Mouse (Mus musculus) intestine, embryonic 15.5 days (tissue): Measurements from ENCODE around the gene Gja1. TPM values are rescaled to one million over a fixed set of nuclear protein-coding genes. Genes with fewer than 3 reads are reported as not detected.
A peak's percentile ranks its signal among the peaks of the same experiment; 100 is the strongest.

ENCODE experiments used
- ATAC-seq: fragments of 200-750 bp; cut with Nextera tagmentation; 2 replicates; pipeline ENCODE4 v1.8.0; 2017; ENCODE audit warnings: moderate TSS enrichment, moderate library complexity
- H3K27ac ChIP-seq: fragments of 300-500 bp; sonication (generic); 2 replicates; pipeline ENCODE4 v1.5.1; 2015; ENCODE audit warnings: mild to moderate bottlenecking, inconsistent platforms
- H3K27me3 ChIP-seq: fragments of 300-500 bp; sonication (generic); replicated peaks from 2 replicates; pipeline ENCODE4 v1.6.1; 2015; ENCODE audit warnings: inconsistent platforms
- H3K36me3 ChIP-seq: fragments of 300-500 bp; sonication (generic); 2 replicates; pipeline ENCODE4 v1.6.1; 2015; ENCODE audit warnings: inconsistent platforms
- H3K4me1 ChIP-seq: fragments of 300-500 bp; sonication (generic); replicated peaks from 2 replicates; pipeline ENCODE4 v1.6.1; 2015; ENCODE audit warnings: inconsistent platforms
- H3K4me2 ChIP-seq: fragments of 300-500 bp; sonication (generic); replicated peaks from 2 replicates; pipeline ENCODE4 v1.6.1; 2015; ENCODE audit warnings: mild to moderate bottlenecking, inconsistent platforms
- H3K4me3 ChIP-seq: fragments of 300-500 bp; sonication (generic); replicated peaks from 2 replicates; pipeline ENCODE4 v1.5.1; 2015; ENCODE audit warnings: inconsistent platforms
- H3K9ac ChIP-seq: fragments of 300-500 bp; sonication (generic); 2 replicates; pipeline ENCODE4 v1.6.1; 2015; ENCODE audit warnings: inconsistent platforms
- H3K9me3 ChIP-seq: fragments of 300-500 bp; sonication (generic); 2 replicates; pipeline ENCODE4 v1.6.1; 2016; ENCODE audit warnings: inconsistent platforms
- WGBS: fragments of 180-500 bp; shearing (Covaris S2); methylation state at CpG from one replicate; pipeline ENCODE4 v1.1.7; 2015; 5-methylcytosine and 5-hydroxymethylcytosine counted together
- polyA plus RNA-seq: library from polyadenylated mRNA; unstranded; fragments of >200 nt; fragmentation: Nextera tagmentation; extraction: Ambion mirVana; gene quantifications from 2 replicates; pipeline ENCODE4 v1.2.1, GENCODE M21; 2015

Gja1 gene
- polyA plus RNA-seq, 1 experiment from 2014 or later, result 43.2 TPM

GRCm38 (mm10) chr10:56426369-56426768, 49.2 kb downstream of the Gja1 start:
- no peak for ATAC-seq
- Histone ChIP-seq H3K27me3 (no peaks in the 10 kb centered on the region), H3K9ac (no peak overlapping the region), H3K4me2 (no peak overlapping the region), H3K4me1 (0 out of 2 replicates have a peak, but pooled peaks cover 6% of the 10 kb centered on the region), H3K9me3 (no peaks in the 10 kb centered on the region), H3K4me3 (no peak overlapping the region), H3K36me3 (no peaks in the 10 kb centered on the region), H3K27ac (no peak overlapping the region)
- 53% methylated on average over 4 of the region's 4 CpGs for WGBS

GRCm38 (mm10) chr10:56427382-56427781, 50.3 kb downstream of the Gja1 start:
- no peak overlapping the region for H3K9ac ChIP-seq
- 77% methylated on average over 2 of the region's 2 CpGs for WGBS
- H3K27me3 ChIP-seq, result no peaks in the 10 kb centered on the region
- 0 out of 2 replicates have a peak, but pooled peaks cover 6% of the 10 kb centered on the region for H3K4me1 ChIP-seq
- H3K9me3 ChIP-seq, result no peaks in the 10 kb centered on the region
- H3K4me3 ChIP-seq, result no peak overlapping the region
- H3K36me3 ChIP-seq, result no peaks in the 10 kb centered on the region
- no peak for ATAC-seq
- no peak overlapping the region for H3K27ac ChIP-seq
- no peak overlapping the region for H3K4me2 ChIP-seq

DNA sequence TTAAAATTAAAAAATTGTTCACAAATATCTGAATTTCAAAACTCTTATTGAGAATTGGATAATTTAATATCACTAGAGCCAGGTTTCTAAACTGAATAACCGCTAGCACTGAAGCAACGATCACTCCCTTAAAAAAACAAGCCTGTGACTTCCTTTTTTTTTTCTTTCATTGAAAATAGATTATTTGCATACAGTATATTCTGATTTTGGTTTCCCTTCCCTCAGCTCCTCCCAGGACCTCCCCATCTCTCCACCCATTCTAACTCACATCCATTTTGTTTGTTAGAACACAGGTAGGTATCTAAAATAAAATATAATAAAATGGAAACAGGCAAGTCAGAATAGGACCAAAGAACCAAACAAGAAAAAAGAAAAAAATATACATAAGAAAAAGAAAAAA, 50.7 kb downstream of the Gja1 start:
- H3K4me2 ChIP-seq, result no peak overlapping the region
- 0 out of 2 replicates have a peak, but pooled peaks cover 6% of the 10 kb centered on the region for H3K4me1 ChIP-seq
- no peaks in the 10 kb centered on the region for H3K27me3 ChIP-seq
- no peak for ATAC-seq
- 89% methylated on average over 2 of the region's 2 CpGs for WGBS
- H3K36me3 ChIP-seq, result no peaks in the 10 kb centered on the region
- no peaks in the 10 kb centered on the region for H3K9me3 ChIP-seq
- no peak overlapping the region for H3K4me3 ChIP-seq
- no peak overlapping the region for H3K27ac ChIP-seq
- H3K9ac ChIP-seq, result no peak overlapping the region

DNA sequence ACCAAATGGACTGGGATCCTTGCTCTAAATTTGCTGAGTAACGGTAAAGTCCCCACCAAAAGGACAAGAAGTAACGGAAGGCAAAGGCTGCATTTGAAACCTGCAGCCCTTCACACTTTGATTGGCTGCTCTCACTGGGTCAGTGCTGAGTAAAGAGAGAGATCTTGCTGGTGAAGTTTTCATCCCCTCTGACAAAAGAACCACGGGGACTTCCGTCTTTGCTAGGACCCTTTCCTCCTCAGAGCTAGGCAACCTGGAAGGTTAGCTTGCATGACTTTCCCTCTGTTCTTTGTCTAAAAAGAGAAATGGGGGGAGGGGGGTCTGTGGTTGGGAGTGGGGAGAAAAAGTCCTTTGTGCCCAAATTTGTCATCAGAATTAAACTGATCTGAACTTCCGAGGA, 51.9 kb downstream of the Gja1 start:
- Histone ChIP-seq H3K9ac (no peak overlapping the region), H3K4me2 (no peak overlapping the region), H3K9me3 (no peaks in the 10 kb centered on the region), H3K27me3 (no peaks in the 10 kb centered on the region), H3K27ac (no peak overlapping the region), H3K4me3 (no peak overlapping the region), H3K4me1 (0 out of 2 replicates have a peak, but pooled peaks cover 6% of the 10 kb centered on the region), H3K36me3 (no peaks in the 10 kb centered on the region)
- 85% methylated on average over 5 of the region's 5 CpGs for WGBS
- no peak for ATAC-seq

- Histone ChIP-seq H3K4me2 (peak overlapping the region; percentile 62), H3K27me3 (no peaks in the 10 kb centered on the region), H3K36me3 (no peaks in the 10 kb centered on the region), H3K4me1 (no peaks in the 10 kb centered on the region), H3K27ac (no peak overlapping the region), H3K4me3 (peak overlapping the region; percentile 23), H3K9ac (no peak overlapping the region), H3K9me3 (no peaks in the 10 kb centered on the region)
- WGBS, result 8% methylated on average over 23 of the region's 23 CpGs
- ATAC-seq, result peak; percentile 58; the same call in 1 of the 2 replicates
Observed at GRCm38 (mm10) chr10:56431600-56432389, 54.7 kb downstream of the Gja1 start.

DNA sequence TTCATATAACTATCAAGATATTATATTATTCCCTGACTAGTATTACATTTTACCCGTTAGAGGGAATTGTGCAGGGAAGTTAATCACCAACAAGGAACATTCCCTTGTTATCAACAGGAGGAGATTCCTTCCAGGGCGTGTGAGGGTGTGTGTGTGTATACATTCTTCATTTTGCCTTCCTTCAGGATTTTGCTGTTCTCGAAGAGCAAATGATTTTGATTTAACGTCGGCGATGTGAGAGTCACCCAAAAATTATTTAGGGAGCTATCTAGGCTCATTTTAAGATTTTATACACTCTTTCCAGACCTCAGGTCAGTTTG, 55.2 kb downstream of the Gja1 start:
- Histone ChIP-seq H3K27ac (no peak overlapping the region), H3K36me3 (no peaks in the 10 kb centered on the region), H3K9me3 (no peaks in the 10 kb centered on the region), H3K4me1 (no peaks in the 10 kb centered on the region), H3K27me3 (no peaks in the 10 kb centered on the region), H3K9ac (no peak overlapping the region), H3K4me3 (no peak overlapping the region), H3K4me2 (peak overlapping the region; percentile 62; the same call in 1 of the 2 replicates)
- ATAC-seq, result no peak
- WGBS, result 29% methylated on average over 6 of the region's 6 CpGs

DNA sequence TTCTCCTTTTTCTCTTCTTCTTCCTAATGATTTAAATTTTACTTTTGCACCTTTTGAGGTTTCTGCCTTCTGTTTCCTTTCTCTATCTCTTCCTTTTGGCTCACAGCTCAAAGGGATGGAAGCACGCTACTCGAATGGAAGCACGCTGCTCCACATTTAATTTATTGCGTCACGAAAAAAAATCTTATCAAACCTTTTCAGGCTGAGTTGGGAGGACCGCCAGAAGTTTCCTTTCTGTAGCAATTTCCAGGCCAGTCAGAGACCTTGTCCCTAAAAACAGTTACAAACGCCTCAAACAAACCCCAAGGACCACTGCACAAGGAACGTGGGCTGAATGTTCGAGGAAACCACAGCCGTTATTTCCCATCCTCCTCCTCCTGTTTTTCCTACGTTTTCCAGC, 60.2 kb downstream of the Gja1 start:
- Histone ChIP-seq H3K4me3 (no peak overlapping the region), H3K4me1 (no peaks in the 10 kb centered on the region), H3K27me3 (no peaks in the 10 kb centered on the region), H3K9me3 (no peaks in the 10 kb centered on the region), H3K9ac (no peak overlapping the region), H3K36me3 (no peaks in the 10 kb centered on the region), H3K4me2 (no peak overlapping the region), H3K27ac (no peak overlapping the region)
- WGBS, result 63% methylated on average over 11 of the region's 11 CpGs
- no peak for ATAC-seq

GRCm38 (mm10) chr10:56439638-56440037, 62.5 kb downstream of the Gja1 start:
- Histone ChIP-seq H3K4me1 (no peaks in the 10 kb centered on the region), H3K9ac (no peak overlapping the region), H3K9me3 (no peaks in the 10 kb centered on the region), H3K36me3 (no peaks in the 10 kb centered on the region), H3K27me3 (no peaks in the 10 kb centered on the region), H3K27ac (no peak overlapping the region), H3K4me3 (no peak overlapping the region), H3K4me2 (no peak overlapping the region)
- 40% methylated on average over 4 of the region's 4 CpGs for WGBS
- ATAC-seq, result no peak

- Histone ChIP-seq H3K27me3 (no peaks in the 10 kb centered on the region), H3K9ac (no peak overlapping the region), H3K4me2 (no peak overlapping the region), H3K27ac (no peak overlapping the region), H3K36me3 (no peaks in the 10 kb centered on the region), H3K4me3 (no peak overlapping the region), H3K9me3 (no peaks in the 10 kb centered on the region), H3K4me1 (no peaks in the 10 kb centered on the region)
- no peak for ATAC-seq
- WGBS, result 60% methylated on average over 2 of the region's 2 CpGs
Observed at GRCm38 (mm10) chr10:56444457-56444856, 67.3 kb downstream of the Gja1 start.

DNA sequence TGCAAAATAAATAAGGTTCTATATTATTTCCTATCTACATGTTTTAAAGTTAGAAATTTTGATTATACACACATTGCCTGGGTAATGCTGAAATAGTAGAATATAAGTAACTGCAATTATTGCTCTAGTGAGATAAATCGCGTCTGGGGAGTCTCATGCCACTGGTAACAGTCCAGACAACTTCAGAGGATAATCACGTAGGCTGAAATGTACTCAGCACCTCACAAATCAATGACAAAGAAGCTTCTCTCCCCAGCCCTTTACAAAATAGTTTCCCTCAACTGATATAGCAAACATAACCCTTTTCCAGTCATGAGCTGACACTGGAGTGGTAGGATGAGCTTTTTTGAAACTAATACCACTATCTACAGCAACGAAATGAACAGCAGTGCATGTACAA, 71.9 kb downstream of the Gja1 start:
- ATAC-seq, result no peak
- H3K4me2 ChIP-seq, result no peak overlapping the region
- no peaks in the 10 kb centered on the region for H3K4me1 ChIP-seq
- H3K27me3 ChIP-seq, result no peaks in the 10 kb centered on the region
- no peak overlapping the region for H3K9ac ChIP-seq
- no peak overlapping the region for H3K4me3 ChIP-seq
- H3K9me3 ChIP-seq, result no peaks in the 10 kb centered on the region
- no peaks in the 10 kb centered on the region for H3K36me3 ChIP-seq
- 71% methylated on average over 4 of the region's 4 CpGs for WGBS
- H3K27ac ChIP-seq, result no peak overlapping the region

Other genes with a start within 250 kb of the Gja1 start
- gene Tbc1d32, start 148.6 kb upstream of the Gja1 start, polyA plus RNA-seq, result 2.5 and 2.8 TPM in 2 replicates